Mouse (Mus musculus) stomach, embryonic 15.5 days (tissue): ENCODE results near the gene Fbxl17. TPM values are rescaled to one million over a fixed set of nuclear protein-coding genes. Genes with fewer than 3 reads are reported as not detected.

Source experiments
- ATAC-seq: fragments of 200-750 bp; cut with Nextera tagmentation; 2 replicates; pipeline ENCODE4 v1.8.0; 2017; ENCODE audit warnings: low read depth, moderate number of reproducible peaks, moderate TSS enrichment; ENCODE audit not compliant: insufficient read depth, low FRiP score
- H3K27ac ChIP-seq: fragments of 300-500 bp; sonication (generic); 2 replicates; pipeline ENCODE4 v1.5.1; 2015; ENCODE audit warnings: mild to moderate bottlenecking, inconsistent platforms
- H3K27me3 ChIP-seq: fragments of 300-500 bp; sonication (generic); replicated peaks from 2 replicates; pipeline ENCODE4 v1.6.1; 2015; ENCODE audit warnings: inconsistent platforms
- H3K36me3 ChIP-seq: fragments of 300-500 bp; sonication (generic); 2 replicates; pipeline ENCODE4 v1.6.1; 2015; ENCODE audit warnings: inconsistent platforms
- H3K4me1 ChIP-seq: fragments of 300-500 bp; sonication (generic); 2 replicates; pipeline ENCODE4 v1.6.1; 2015; ENCODE audit warnings: inconsistent platforms
- H3K4me2 ChIP-seq: fragments of 300-500 bp; sonication (generic); 2 replicates; pipeline ENCODE4 v1.6.1; 2015; ENCODE audit warnings: mild to moderate bottlenecking, inconsistent platforms
- H3K4me3 ChIP-seq: fragments of 300-500 bp; sonication (generic); replicated peaks from 2 replicates; pipeline ENCODE4 v1.5.1; 2015; ENCODE audit warnings: inconsistent platforms
- H3K9ac ChIP-seq: fragments of 300-500 bp; sonication (generic); 2 replicates; pipeline ENCODE4 v1.6.1; 2015; ENCODE audit warnings: inconsistent platforms
- H3K9me3 ChIP-seq: fragments of 300-500 bp; sonication (generic); 2 replicates; pipeline ENCODE4 v1.6.1; 2016; ENCODE audit warnings: inconsistent platforms
- WGBS: fragments of 180-500 bp; shearing (Covaris S2); methylation state at CpG from one replicate; pipeline ENCODE4 v1.1.7; 2015; 5-methylcytosine and 5-hydroxymethylcytosine counted together
- polyA plus RNA-seq: library from polyadenylated mRNA; unstranded; fragments of >200 nt; fragmentation: Nextera tagmentation; extraction: Ambion mirVana; gene quantifications from 2 replicates; pipeline ENCODE4 v1.2.1, GENCODE M21; 2015

Fbxl17 gene
- polyA plus RNA-seq, 1 experiment from 2014 or later: 5.9 TPM

GRCm38 (mm10) chr17:63075091-63076036 is 424.5 kb downstream of the Fbxl17 start:
- Histone ChIP-seq H3K27me3 (no peaks in the 10 kb centered on the region), H3K27ac (no peak overlapping the region), H3K4me1 (0 out of 2 replicates have a peak, but pooled peaks cover 4% of the 10 kb centered on the region), H3K4me2 (no peak overlapping the region), H3K9ac (no peak overlapping the region), H3K9me3 (no peaks in the 10 kb centered on the region), H3K4me3 (no peak overlapping the region), H3K36me3 (no peaks in the 10 kb centered on the region)
- no peak for ATAC-seq
- WGBS: 85% methylated on average over 14 of the region's 14 CpGs

GRCm38 (mm10) chr17:63073342-63073741 is 426.5 kb downstream of the Fbxl17 start:
- no peak for ATAC-seq
- Histone ChIP-seq H3K36me3 (no peaks in the 10 kb centered on the region), H3K27me3 (no peaks in the 10 kb centered on the region), H3K27ac (no peak overlapping the region), H3K4me3 (no peak overlapping the region), H3K9ac (no peak overlapping the region), H3K4me2 (no peak overlapping the region), H3K4me1 (0 out of 2 replicates have a peak, but pooled peaks cover 4% of the 10 kb centered on the region), H3K9me3 (no peaks in the 10 kb centered on the region)
- 70% methylated on average over 6 of the region's 6 CpGs for WGBS

GRCm38 (mm10) chr17:63071134-63071923 is 428.5 kb downstream of the Fbxl17 start:
- H3K36me3 ChIP-seq: no peaks in the 10 kb centered on the region
- H3K9me3 ChIP-seq: no peaks in the 10 kb centered on the region
- no peaks in the 10 kb centered on the region for H3K4me1 ChIP-seq
- no peak overlapping the region for H3K4me2 ChIP-seq
- H3K27me3 ChIP-seq: no peaks in the 10 kb centered on the region
- 84% methylated on average over 15 of the region's 15 CpGs for WGBS
- no peak for ATAC-seq
- no peak overlapping the region for H3K4me3 ChIP-seq
- H3K27ac ChIP-seq: no peak overlapping the region
- no peak overlapping the region for H3K9ac ChIP-seq

GRCm38 (mm10) chr17:63070161-63070761 is 429.6 kb downstream of the Fbxl17 start:
- Histone ChIP-seq H3K27me3 (no peaks in the 10 kb centered on the region), H3K9ac (no peak overlapping the region), H3K4me2 (no peak overlapping the region), H3K36me3 (no peaks in the 10 kb centered on the region), H3K9me3 (no peaks in the 10 kb centered on the region), H3K27ac (no peak overlapping the region), H3K4me3 (no peak overlapping the region), H3K4me1 (no peaks in the 10 kb centered on the region)
- 65% methylated on average over 5 of the region's 5 CpGs for WGBS
- ATAC-seq: no peak

GRCm38 (mm10) chr17:63062785-63063184 is 437.0 kb downstream of the Fbxl17 start:
- ATAC-seq: no peak
- Histone ChIP-seq H3K36me3 (no peaks in the 10 kb centered on the region), H3K9me3 (no peaks in the 10 kb centered on the region), H3K4me1 (no peaks in the 10 kb centered on the region), H3K9ac (no peak overlapping the region), H3K4me2 (no peak overlapping the region), H3K27ac (no peak overlapping the region), H3K27me3 (no peaks in the 10 kb centered on the region), H3K4me3 (no peak overlapping the region)
- WGBS: 62% methylated on average over 5 of the region's 5 CpGs

- H3K27me3 ChIP-seq: no peaks in the 10 kb centered on the region
- no peak for ATAC-seq
- H3K4me3 ChIP-seq: no peak overlapping the region
- H3K27ac ChIP-seq: no peak overlapping the region
- no peak overlapping the region for H3K4me2 ChIP-seq
- H3K4me1 ChIP-seq: no peaks in the 10 kb centered on the region
- no peak overlapping the region for H3K9ac ChIP-seq
- no peaks in the 10 kb centered on the region for H3K9me3 ChIP-seq
- no peaks in the 10 kb centered on the region for H3K36me3 ChIP-seq
- WGBS: 87% methylated on average over 3 of the region's 3 CpGs
Measured at GRCm38 (mm10) chr17:63061786-63062185, 438.0 kb downstream of the Fbxl17 start.

- no peaks in the 10 kb centered on the region for H3K36me3 ChIP-seq
- H3K27ac ChIP-seq: no peak overlapping the region
- 63% methylated on average over 3 of the region's 3 CpGs for WGBS
- H3K27me3 ChIP-seq: no peaks in the 10 kb centered on the region
- H3K9me3 ChIP-seq: no peaks in the 10 kb centered on the region
- no peak overlapping the region for H3K4me2 ChIP-seq
- H3K9ac ChIP-seq: no peak overlapping the region
- no peak for ATAC-seq
- no peaks in the 10 kb centered on the region for H3K4me1 ChIP-seq
- H3K4me3 ChIP-seq: no peak overlapping the region
Measured at GRCm38 (mm10) chr17:63060814-63061213, 439.0 kb downstream of the Fbxl17 start.

- 89% methylated on average over 15 of the region's 15 CpGs for WGBS
- no peak for ATAC-seq
Measured at GRCm38 (mm10) chr17:63057740-63058388, 442.0 kb downstream of the Fbxl17 start.

GRCm38 (mm10) chr17:63056976-63057375 is 442.8 kb downstream of the Fbxl17 start:
- no peaks in the 10 kb centered on the region for H3K27me3 ChIP-seq
- no peaks in the 10 kb centered on the region for H3K9me3 ChIP-seq
- 81% methylated on average over 3 of the region's 3 CpGs for WGBS
- no peak for ATAC-seq
- H3K9ac ChIP-seq: no peak overlapping the region
- H3K4me2 ChIP-seq: no peak overlapping the region
- no peaks in the 10 kb centered on the region for H3K4me1 ChIP-seq
- no peak overlapping the region for H3K4me3 ChIP-seq
- no peaks in the 10 kb centered on the region for H3K36me3 ChIP-seq
- H3K27ac ChIP-seq: no peak overlapping the region

More at GRCm38 (mm10) chr17:63057740-63058388, 442.0 kb downstream of the Fbxl17 start:
- no peak overlapping the region for H3K27ac ChIP-seq
- no peaks in the 10 kb centered on the region for H3K36me3 ChIP-seq
- H3K4me2 ChIP-seq: no peak overlapping the region
- no peaks in the 10 kb centered on the region for H3K9me3 ChIP-seq
- H3K9ac ChIP-seq: no peak overlapping the region
- no peaks in the 10 kb centered on the region for H3K27me3 ChIP-seq
- no peaks in the 10 kb centered on the region for H3K4me1 ChIP-seq
- no peak overlapping the region for H3K4me3 ChIP-seq

GRCm38 (mm10) chr17:63053311-63053710 is 446.5 kb downstream of the Fbxl17 start:
- Histone ChIP-seq H3K27me3 (no peaks in the 10 kb centered on the region), H3K36me3 (no peaks in the 10 kb centered on the region), H3K4me2 (no peak overlapping the region), H3K9ac (no peak overlapping the region), H3K9me3 (no peaks in the 10 kb centered on the region), H3K27ac (no peak overlapping the region), H3K4me3 (no peak overlapping the region), H3K4me1 (no peaks in the 10 kb centered on the region)
- 70% methylated on average over 3 of the region's 3 CpGs for WGBS
- ATAC-seq: no peak

- ATAC-seq: no peak
- Histone ChIP-seq H3K4me3 (no peak overlapping the region), H3K4me2 (no peak overlapping the region), H3K27ac (no peak overlapping the region), H3K4me1 (0 out of 2 replicates have a peak, but pooled peaks cover 4% of the 10 kb centered on the region), H3K36me3 (no peaks in the 10 kb centered on the region), H3K9me3 (no peaks in the 10 kb centered on the region), H3K9ac (no peak overlapping the region), H3K27me3 (no peaks in the 10 kb centered on the region)
- 50% methylated on average over 3 of the region's 3 CpGs for WGBS
Measured at GRCm38 (mm10) chr17:63046401-63046800, 453.4 kb downstream of the Fbxl17 start.
